Comparison of ENCODE assay signal across 26 mouse cellular contexts in the genomic region with DNA sequence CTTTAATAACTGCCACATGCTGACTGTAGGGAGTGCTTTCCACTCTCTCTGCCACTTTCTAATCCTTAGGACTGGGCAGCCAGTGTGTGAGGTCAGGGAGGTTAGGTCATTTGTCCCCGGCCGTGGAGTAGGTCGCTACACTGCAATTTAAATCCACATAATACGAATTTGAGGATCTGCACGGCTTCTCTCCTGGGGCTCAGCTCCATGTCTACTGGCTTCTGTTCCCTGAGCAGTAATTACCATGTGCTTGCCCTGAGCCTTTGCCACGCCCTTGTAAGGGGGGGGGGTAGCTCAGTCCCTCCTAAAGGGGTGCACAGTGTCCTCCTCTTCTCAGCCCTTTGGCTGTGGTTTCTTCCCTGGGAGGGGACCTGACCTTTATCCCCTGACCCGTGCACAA.
DNase-seq lines count a peak whose midpoint lies in the region; ATAC-seq lines count a peak whose summit lies in the region.
"Had no signal": no experiment of that assay in that cellular context is flagged by ENCODE, and none has a peak within 500 bp of the region (broad histone marks: within the 10 kb centered on the region; RNA-seq: fewer than 3 reads in every experiment).

No protein-coding gene starts in this region.

- H3K4me2 ChIP-seq in forebrain, embryonic 16.5 days (ENCODE audit: low read length), result no peak overlapping the region
- no peak overlapping the region for H3K4me2 ChIP-seq in limb, embryonic 13.5 days (replicated peaks)
- H3K4me2 ChIP-seq: heart, embryonic 13.5 days; hindbrain, embryonic 12.5 days; limb, embryonic 15.5 days; lung, embryonic 14.5 days; neural tube, embryonic 13.5 days had no signal

- H3K4me1 ChIP-seq in forebrain, embryonic 10.5 days, result peaks cover 27% of the 10 kb centered on the region
- H3K4me1 ChIP-seq in forebrain, embryonic 16.5 days (replicated peaks; ENCODE audit: control insufficient read depth, insufficient read depth, low read length), result 0 out of 2 replicates have a peak, but pooled peaks cover 2% of the 10 kb centered on the region
- peaks cover 27% of the 10 kb centered on the region for H3K4me1 ChIP-seq in embryonic facial prominence, embryonic 10.5 days
- peaks cover 17% of the 10 kb centered on the region for H3K4me1 ChIP-seq in limb, embryonic 13.5 days
- H3K4me1 ChIP-seq: heart, embryonic 13.5 days; neural tube, embryonic 13.5 days had no signal

- H3K9ac ChIP-seq in forebrain, embryonic 16.5 days (replicated peaks; ENCODE audit: low read depth, low read length), result no peak overlapping the region
- H3K9ac ChIP-seq in limb, embryonic 13.5 days, result no peak overlapping the region
- H3K9ac ChIP-seq: forebrain, postnatal 0 days; heart, embryonic 13.5 days; hindbrain, embryonic 12.5 days; limb, embryonic 15.5 days; liver, embryonic 14.5 days; lung, embryonic 14.5 days; neural tube, embryonic 13.5 days had no signal

- H3K4me3 ChIP-seq in forebrain, embryonic 10.5 days, result no peak overlapping the region
- H3K4me3 ChIP-seq in forebrain, embryonic 16.5 days (replicated peaks; ENCODE audit: low read length), result no peak overlapping the region
- H3K4me3 ChIP-seq in embryonic facial prominence, embryonic 10.5 days, result no peak overlapping the region
- no peak overlapping the region for H3K4me3 ChIP-seq in limb, embryonic 13.5 days
- H3K4me3 ChIP-seq: heart, embryonic 13.5 days; hindbrain, embryonic 12.5 days; limb, embryonic 15.5 days; myocyte; neural tube, embryonic 13.5 days had no signal

- H3K27me3 ChIP-seq in forebrain, embryonic 10.5 days (ENCODE audit: poor library complexity, severe bottlenecking), result no peaks in the 10 kb centered on the region
- no peaks in the 10 kb centered on the region for H3K27me3 ChIP-seq in forebrain, embryonic 16.5 days (replicated peaks; ENCODE audit: control insufficient read depth, insufficient read depth, low read length)
- no peaks in the 10 kb centered on the region; the same call in 1 of the 2 replicates for H3K27me3 ChIP-seq in embryonic facial prominence, embryonic 10.5 days (replicated peaks; ENCODE audit: low read depth, poor library complexity, severe bottlenecking)
- no peaks in the 10 kb centered on the region for H3K27me3 ChIP-seq in limb, embryonic 13.5 days
- H3K27me3 ChIP-seq: heart, embryonic 13.5 days; hindbrain, embryonic 12.5 days; limb, embryonic 15.5 days; neural tube, embryonic 13.5 days had no signal

- no peaks in the 10 kb centered on the region for H3K9me3 ChIP-seq in forebrain, embryonic 10.5 days
- H3K9me3 ChIP-seq in forebrain, embryonic 16.5 days (ENCODE audit: control insufficient read depth, low read length), result no peaks in the 10 kb centered on the region
- H3K9me3 ChIP-seq in embryonic facial prominence, embryonic 10.5 days, result no peaks in the 10 kb centered on the region
- H3K9me3 ChIP-seq in limb, embryonic 13.5 days, result no peaks in the 10 kb centered on the region
- H3K9me3 ChIP-seq: heart, embryonic 13.5 days; hindbrain, embryonic 12.5 days; limb, embryonic 15.5 days; neural tube, embryonic 13.5 days had no signal

- no peak for ATAC-seq in forebrain, embryonic 16.5 days
- ATAC-seq in limb, embryonic 13.5 days (ENCODE audit: low FRiP score, low read depth), result peak; percentile 48; the same call in 1 of the 2 replicates
- ATAC-seq in CD4-positive, CD25-positive, alpha-beta regulatory T cell, adult 4 months, result no peak
- ATAC-seq: forebrain, postnatal 0 days had no signal

- WGBS in forebrain, embryonic 10.5 days, result 29% methylated on average over 7 of the region's 7 CpGs
- WGBS in forebrain, embryonic 16.5 days, result 44% methylated on average over 7 of the region's 7 CpGs
- WGBS in embryonic facial prominence, embryonic 10.5 days, result 13% methylated on average over 7 of the region's 7 CpGs
- 33% methylated on average over 7 of the region's 7 CpGs for WGBS in limb, embryonic 13.5 days

- DNase-seq in forebrain, embryonic 10.5 days (ENCODE audit: extremely low spot score, low spot score), result no peak
- DNase-seq in kidney, postnatal 36 days, result peak; percentile 4 to 22
- DNase-seq in kidney, adult 18-20 months, result no peak
- DNase-seq in embryonic facial prominence, embryonic 10.5 days (ENCODE audit: low spot score), result peak; percentile 37
- no peak for DNase-seq in frontal cortex, postnatal 10 days (ENCODE audit: low spot score in 2 of 2)
- DNase-seq: adrenal gland, postnatal 25 days; cerebellum, adult 8-10 months; cerebellum, postnatal 36 days; forebrain, postnatal 0 days; gastrocnemius, postnatal 25 days; heart, adult 18-20 months; heart, postnatal 14 days; lung, embryonic 14.5 days; lung, postnatal 36 days; retina, postnatal 1 day; right cerebral cortex, postnatal 25 days; spleen, adult 18-20 months had no signal

- H3K36me3 ChIP-seq in forebrain, embryonic 10.5 days (replicated peaks), result peaks cover 44% of the 10 kb centered on the region
- no peaks in the 10 kb centered on the region for H3K36me3 ChIP-seq in forebrain, embryonic 16.5 days (ENCODE audit: control insufficient read depth, insufficient read depth)
- H3K36me3 ChIP-seq in embryonic facial prominence, embryonic 10.5 days (replicated peaks), result peaks cover 33% of the 10 kb centered on the region
- H3K36me3 ChIP-seq in limb, embryonic 13.5 days, result peaks cover 20% of the 10 kb centered on the region
- H3K36me3 ChIP-seq: heart, embryonic 13.5 days; hindbrain, embryonic 12.5 days; limb, embryonic 15.5 days; neural tube, embryonic 13.5 days had no signal

- peak overlapping the region; percentile 56; the same call in 1 of the 2 replicates for H3K27ac ChIP-seq in forebrain, embryonic 10.5 days
- H3K27ac ChIP-seq in forebrain, embryonic 16.5 days (ENCODE audit: low read length), result no peak overlapping the region
- H3K27ac ChIP-seq in embryonic facial prominence, embryonic 10.5 days (replicated peaks), result no peak overlapping the region; the same call in 1 of the 2 replicates
- H3K27ac ChIP-seq in limb, embryonic 13.5 days, result no peak overlapping the region
- H3K27ac ChIP-seq: heart, embryonic 13.5 days; hindbrain, embryonic 12.5 days; limb, embryonic 15.5 days; liver, embryonic 14.5 days; neural tube, embryonic 13.5 days had no signal

Comparison
In these comparisons a context has a peak if more than half of its experiments do, and no peak if none do; other contexts are left out.
1. DNase-seq: peak in kidney, postnatal 36 days (2 of 2) and embryonic facial prominence, embryonic 10.5 days (single experiment); none in forebrain, embryonic 10.5 days (single experiment), kidney, adult 18-20 months (single experiment) and frontal cortex, postnatal 10 days (0 of 2).